Mouse (Mus musculus) retina, adult 2 months (tissue): ENCODE measurements around the gene Ptk6.

ENCODE experiments used
- DNase-seq: peaks from one replicate; pipeline ENCODE4 v3.0.0-alpha.2; 2012; ENCODE audit warnings: low read depth, low spot score

The Ptk6 gene

DNA sequence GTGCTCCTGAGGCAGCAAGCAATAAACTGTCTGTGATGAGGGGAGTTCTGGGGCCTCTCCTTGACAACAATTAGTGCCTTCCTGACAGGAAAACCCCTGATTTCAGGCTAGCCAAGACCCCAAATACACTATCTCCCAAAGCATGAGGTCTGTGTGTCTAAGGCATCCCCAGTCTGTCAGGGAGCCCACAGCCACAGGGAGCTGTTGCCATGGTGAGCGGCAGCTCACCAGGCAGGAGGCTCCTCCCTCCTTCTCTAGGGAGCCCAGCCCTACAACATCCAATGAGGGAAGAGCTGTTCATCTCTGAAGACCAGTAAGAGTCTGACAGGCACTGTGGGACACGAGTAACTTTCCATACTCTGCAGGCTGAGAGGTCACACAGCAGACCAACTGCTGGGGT lies 42.8 kb downstream of the Ptk6 start:
- DNase-seq: no peak

DNA sequence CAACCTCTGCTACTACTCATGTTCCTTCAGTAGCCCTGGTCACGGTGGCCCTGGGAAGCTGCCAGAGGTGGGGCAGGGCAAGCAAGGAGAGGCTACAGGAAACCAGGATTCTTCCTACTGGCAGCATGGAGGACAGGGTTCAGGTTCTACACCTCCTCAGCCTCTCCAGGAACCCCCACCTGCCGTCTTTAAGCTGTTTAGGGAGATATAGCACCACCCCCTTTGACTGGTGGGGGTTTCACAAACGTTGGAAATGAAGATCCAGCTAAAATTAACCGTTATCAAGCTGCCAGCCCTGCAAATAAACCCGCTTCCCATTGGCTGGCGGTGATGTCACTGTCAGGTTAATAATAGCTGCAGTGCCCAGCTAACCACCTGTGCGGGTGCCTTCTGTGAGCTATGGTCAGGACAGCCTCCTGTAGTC lies 43.5 kb downstream of the Ptk6 start:
- no peak for DNase-seq

DNA sequence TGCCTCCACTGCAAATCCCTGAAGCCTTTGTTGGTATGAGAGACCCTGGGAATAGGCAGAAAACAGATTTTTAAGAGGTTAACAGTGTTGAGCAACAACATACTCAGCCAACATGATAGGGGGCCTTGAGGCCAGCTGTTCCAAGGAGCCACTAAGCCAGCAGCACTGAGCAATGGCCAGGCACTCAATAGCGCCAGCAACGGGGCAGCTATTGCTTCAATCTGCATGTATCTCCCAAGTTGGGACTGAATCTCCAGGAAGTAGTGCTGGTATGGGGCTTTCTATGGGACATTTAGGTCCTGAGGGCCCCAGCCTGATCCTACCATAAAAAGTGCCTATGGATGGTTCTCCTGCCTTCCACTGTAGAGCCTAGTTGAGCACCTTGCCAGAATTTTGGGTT lies 44.1 kb downstream of the Ptk6 start:
- no peak for DNase-seq

DNA sequence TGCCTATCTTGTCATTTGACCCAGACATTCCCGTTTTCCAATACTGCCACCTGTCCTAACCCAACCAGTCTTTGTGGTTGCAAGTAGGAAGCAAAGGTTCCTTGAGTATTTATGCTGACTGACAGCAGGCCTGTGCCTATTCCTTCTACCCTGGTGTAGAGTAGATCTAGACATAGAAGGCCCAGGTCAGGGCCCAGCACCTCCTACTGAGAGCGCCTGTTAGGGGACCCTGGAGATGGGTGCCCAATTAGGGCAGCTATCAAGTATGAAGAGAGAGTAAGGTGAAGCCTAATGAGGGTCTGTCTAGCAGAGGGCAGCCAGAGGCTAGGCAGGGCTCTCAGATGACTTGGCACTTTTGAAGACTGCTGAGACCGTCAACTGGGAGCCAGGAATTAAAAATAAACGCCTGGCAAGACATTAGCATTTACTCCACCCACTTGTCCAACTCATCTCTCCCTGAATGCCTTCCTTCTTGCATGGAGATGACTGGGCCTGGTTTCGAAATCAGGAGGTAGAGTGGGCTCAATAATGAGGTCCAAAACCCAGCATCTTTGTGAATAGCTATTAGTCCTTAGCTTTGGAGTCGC lies 44.8 kb downstream of the Ptk6 start:
- no peak for DNase-seq

DNA sequence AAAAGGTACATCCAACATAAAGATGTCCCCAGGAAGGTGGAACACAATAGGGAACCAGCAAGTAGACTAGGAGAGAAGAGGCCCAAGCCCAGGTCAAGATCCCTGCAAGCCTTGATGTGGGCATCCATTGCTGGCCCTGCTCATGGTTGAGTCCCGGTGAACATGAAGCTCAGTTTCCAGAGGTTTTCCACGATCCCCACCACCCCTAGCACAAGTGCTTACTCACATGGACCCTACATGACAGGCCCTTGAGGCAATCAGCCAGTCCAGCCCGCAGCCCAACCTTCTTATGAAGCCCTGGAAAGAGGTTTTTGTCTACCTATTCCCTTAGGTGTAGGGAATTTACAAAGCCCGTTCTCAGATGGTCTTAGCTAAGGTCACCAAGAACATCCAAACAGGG lies 45.4 kb downstream of the Ptk6 start:
- DNase-seq: no peak

DNA sequence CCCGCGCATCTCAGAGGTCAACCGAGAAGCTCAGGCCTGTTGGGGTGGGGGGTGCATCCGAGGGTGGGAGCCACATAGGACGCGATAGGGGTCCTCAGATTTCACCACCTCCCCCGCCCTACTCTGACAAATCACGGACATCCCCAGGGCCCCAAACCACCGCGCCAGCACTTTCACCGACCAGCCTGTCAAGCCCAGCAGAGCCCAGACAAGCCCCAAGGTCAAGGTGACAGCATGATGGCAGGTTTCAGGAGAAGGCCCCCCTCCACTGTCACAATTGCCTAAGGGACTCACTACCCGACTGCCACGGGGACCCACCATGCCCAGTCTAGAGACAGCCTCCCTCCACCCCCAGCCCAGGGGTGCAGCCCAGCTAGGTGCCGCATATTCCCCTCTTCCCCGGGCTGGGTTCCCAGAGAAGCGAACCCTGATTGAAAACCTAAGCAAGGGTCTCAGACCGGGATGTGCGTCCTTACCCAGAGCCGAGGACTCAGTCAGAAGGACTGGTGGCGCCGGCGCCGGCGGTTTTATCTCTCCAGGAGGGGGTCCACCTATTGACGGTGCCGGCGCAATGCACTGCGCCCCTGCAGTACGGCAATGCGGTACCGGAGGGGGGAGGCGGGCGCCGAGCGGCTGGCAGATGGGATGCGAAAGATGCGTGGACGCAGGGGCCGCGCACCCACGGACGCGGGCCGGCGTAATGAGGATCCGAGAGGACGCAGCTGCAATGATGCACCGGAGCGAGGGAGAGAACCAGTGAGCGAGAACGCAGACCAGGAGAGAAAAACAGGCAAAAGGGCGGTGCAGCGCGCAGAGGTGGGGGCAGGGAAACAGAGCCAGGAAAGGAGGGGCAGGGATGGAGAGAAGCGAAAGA lies 46.1 kb downstream of the Ptk6 start, which contains the start of gene Eef1a2:
Gene Eef1a2, minus strand, starts transcription at position 767 of the 874 bp plus-strand sequence.
- DNase-seq: no peak

DNA sequence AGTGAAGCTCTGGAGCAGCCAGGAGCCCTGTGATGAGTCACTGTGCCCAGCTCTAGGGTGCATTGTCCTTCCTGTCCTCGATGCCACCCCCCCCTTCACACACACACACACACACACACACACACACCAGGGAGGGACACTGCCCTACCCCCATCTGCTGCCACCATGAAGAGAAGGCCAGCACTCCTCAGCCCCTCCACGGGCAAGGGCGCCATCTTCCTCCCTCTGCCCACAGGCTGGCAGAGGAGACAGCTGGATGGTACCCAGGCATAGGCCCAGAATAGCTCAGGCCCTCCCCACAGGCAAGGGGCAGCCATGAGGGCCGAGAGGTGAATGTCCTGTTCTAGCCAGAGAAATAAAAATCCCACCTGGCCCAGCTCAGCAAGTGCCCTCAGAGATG lies 46.8 kb downstream of the Ptk6 start:
- DNase-seq: no peak

DNA sequence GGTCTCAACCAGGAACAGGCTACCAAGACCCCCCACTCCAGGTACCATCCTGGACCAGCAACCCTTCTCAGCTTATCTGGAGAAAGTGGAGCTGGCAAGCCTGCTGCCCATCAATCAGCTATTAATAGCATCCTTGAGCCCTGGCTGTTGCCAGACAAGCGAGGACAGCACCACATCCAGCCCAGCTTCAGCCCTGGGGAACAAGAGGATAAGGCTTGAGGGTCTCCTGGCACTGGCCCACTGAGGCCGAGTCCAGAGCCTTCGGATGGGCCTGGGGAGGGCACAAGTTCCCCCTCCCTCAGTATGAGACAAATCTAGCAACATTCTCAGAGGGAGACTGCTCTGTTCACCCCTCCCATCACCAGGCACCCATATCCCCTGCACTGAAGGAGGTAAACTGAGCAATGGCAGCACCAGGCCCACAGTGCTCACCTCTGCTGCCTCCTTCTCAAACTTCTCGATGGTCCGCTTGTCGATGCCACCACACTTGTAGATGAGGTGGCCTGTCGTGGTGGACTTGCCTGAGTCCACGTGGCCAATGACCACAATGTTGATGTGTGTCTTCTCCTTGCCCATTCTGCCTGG lies 47.7 kb downstream of the Ptk6 start:
- no peak for DNase-seq

DNA sequence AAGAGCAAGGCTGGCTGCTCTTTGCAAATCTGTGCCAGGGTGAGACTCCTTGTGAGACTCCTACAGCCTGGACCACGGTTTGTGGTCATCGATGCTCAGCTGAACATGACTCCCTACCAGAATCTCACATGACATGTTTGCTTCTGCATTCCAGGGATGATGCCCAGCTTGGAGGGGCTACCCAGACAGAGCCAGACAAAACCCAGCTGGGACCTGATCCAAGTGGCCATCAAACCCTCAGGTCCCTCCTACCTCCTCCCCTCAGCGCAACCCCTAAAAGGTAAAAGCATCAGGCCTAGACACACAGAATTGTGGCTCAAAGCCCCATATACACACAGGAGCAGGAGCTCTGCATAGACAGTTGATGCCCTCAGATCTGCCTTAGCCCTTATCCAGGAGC lies 48.2 kb downstream of the Ptk6 start:
- no peak for DNase-seq

DNA sequence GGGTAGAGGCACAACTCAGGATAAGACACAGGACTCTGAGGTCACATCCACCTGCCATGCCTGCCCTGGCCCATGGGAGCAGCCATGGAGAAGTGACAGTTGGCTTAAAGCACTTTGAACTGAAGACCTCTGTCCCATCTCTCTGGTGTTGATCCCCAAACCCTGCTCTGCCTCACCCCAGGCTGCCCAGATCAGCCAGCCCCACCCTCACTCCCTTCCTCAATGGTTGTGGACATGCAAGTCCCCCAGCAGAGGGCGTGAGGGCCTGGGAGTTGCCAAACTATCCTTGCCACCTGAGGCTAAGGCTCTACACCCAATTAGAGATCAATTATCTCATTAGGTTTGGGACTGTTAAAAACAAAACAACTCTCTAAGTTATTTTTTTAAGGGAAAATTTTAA lies 48.8 kb downstream of the Ptk6 start:
- no peak for DNase-seq

DNA sequence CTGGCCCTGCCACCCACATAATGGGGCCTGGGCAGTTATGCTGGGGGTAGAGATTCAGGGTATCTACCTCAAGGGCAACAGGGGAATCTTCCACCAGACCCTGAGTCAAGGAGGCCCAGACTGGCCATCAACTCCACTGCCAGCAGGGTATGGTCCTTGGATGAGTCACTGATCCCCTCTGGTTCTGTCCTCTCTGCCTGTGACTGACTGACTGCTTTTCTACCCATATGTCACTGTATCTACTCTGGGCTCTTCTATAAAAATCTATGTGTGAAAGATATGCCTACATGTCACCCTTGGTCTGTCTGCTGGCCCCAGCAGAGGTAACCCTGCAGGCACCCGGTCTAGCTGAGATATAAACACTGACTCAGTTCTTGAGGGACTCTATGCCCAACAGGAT lies 49.5 kb downstream of the Ptk6 start:
- DNase-seq: no peak

DNA sequence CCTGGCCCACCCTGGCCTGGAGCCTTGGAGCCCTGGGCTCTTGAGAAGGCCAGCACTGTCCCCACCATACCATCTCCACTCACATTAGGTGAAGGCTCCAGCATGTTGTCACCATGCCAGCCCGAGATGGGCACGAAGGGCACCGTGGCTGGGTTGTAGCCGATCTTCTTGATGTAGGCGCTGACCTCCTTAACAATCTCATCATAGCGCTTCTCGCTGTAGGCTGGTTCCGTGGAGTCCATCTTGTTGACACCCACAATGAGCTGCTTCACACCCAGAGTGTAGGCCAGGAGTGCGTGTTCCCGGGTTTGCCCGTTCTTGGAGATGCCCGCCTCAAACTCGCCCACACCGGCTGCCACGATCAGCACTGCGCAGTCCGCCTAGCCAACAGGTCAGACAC lies 49.9 kb downstream of the Ptk6 start:
- DNase-seq: no peak

DNA sequence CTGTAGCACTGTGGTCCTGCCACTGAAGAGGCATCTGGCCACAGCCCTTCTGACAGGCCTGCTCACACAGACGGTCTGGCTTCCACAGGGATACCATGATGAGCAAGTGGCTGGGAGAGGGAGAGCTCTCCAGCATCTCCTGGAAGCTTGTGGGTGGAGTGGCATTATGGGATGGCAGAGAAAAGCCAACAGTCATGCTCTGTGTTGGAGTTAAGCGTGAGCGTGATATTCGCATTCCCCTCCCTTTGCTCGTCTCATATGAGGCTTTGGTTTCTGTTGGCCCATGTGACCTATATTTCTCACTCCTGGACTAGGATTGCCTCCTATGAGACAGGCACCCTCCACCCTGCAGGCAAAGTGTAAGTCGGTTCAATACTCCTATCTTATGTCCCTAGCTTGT lies 52.3 kb downstream of the Ptk6 start:
- DNase-seq: no peak

DNA sequence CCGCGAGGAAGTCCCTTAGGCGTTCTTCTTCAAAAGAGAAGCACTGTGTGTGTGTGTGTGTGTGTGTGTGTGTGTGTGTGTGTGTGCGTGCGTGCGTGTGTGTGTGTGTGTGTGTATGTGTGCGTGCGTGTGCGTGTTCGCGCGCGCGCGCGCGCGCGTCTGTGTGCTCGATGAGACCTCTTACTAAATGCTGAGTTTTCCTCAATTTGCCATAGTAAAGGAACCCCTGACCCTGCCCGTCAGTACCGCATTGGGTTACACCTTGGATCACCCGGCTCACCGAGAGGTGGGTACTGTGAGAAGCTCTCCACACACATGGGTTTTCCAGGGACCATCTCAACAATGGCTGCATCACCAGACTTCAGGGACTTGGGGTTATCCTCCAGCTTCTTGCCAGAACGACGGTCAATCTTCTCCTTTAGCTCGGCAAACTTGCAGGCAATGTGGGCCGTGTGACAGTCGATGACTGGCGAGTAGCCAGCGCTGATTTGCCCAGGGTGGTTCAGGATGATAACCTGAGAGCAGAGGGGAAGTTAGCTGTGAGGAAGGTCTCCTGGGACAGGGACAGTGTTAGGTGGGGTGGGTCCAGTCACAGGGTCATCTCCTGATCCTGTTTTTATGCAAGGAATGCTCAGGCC lies 54.2 kb downstream of the Ptk6 start:
- DNase-seq: no peak

DNA sequence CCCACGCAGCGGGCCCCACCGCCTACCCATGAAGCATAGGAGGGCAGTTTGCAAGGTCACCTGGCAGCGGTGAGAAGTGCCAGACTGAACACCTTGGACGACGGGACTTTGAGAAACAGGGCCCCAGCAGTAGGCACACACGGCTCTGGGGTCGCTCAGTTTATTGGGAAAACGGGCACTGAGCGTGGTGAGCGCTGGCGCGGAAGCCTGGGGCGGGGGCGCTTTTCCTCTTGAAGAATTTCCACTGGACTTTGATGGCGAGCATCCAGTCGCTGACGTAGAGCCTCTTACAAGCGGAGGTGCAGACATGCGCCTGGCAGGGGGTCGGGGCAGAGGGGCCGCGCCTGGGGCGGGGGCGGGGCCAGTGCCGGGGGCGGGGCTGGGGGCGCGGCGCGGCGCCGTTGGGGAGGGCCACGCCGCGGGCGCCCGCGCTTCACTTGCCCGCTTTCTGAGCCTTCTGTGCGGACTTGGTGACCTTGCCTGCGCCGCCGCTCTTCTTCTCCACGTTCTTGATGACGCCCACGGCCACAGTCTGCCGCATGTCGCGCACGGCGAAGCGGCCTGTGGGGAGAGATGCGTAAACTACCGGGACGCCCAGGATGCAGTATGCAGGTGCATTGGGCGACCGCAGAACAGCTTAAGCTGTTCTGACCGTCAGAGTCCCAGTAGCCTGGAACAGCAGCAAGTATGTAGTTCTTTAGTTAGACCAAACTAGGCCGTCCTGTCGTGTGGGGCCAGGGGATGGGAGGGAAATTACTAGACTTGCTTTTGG lies 54.9 kb downstream of the Ptk6 start:
- no peak for DNase-seq

DNA sequence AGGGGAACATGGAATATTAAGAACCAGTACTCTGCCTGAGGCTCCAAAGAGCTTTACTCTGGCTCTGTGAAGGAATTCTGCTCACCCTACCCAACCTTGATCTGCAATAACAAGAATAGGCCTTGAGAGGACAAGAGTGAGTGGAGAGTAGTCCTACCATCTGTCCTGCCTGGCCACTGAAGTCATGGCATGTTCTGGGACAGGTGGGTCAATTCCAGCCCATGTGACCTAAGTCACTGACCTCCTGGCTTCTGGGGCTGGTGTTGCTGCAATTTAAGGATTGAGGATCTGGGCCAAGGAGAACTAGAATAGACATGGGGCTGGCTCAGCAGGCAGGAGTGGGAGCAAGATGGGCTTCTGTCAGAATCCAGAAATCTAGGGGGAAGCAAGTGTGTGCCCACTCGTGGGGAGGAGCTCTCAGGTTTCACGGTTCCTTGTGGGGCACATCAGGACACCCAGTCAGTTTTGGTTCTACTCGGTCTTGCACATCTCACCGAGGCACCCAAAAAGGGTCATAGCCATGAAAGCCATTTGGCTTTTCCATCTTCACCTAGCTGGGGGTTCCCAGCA lies 55.5 kb downstream of the Ptk6 start:
- DNase-seq: no peak

DNA sequence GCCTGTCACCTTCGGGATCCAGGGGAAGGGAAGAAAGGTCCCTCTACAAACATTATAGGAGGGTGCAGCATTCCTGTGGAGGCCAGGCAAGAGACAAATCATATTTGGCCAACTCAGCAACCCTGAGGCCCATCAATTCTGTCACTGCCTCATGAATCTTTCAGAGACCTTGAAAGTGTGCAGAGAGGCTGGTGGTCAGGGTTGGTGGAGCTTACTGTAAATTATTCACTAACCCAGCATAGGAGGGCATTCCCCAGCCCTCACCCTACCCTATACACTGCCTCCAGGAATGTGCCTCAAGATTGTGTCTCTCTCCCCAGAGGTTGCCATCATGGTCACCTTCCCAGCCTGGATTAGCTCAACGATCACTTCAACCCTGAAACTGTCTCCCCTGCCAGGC lies 57.9 kb downstream of the Ptk6 start:
- DNase-seq: no peak
